Mouse (Mus musculus) bone marrow macrophage, adult 2 months (primary cell): ENCODE measurements around the gene Tap1.

ENCODE experiments used
- CTCF ChIP-seq: IDR thresholded peaks from 2 replicates; pipeline ENCODE4 v1.5.1; 2012; ENCODE audit warnings: low read depth, mild to moderate bottlenecking, low read length, moderate library complexity
- POLR2A ChIP-seq: IDR thresholded peaks from 2 replicates; pipeline ENCODE4 v1.6.1; 2012; ENCODE audit warnings: mild to moderate bottlenecking, low read depth, low read length, borderline replicate concordance

- TF ChIP-seq CTCF: no peak
- no peak for TF ChIP-seq POLR2A
Measured at GRCm38 (mm10) chr17:34225426-34225825, 38.1 kb downstream of the Tap1 start.
